Mouse (Mus musculus) heart, embryonic 16.5 days (tissue): ENCODE measurements at regions not wholly inside any gene's neighbourhood (a gene's known extent, or its start where the extent isn't known, plus 50 kb on each side); places are given as distances from the start of the nearest gene placed in this dataset.

Experiments used
- ATAC-seq: fragments of 200-750 bp; cut with Nextera tagmentation; replicated peaks from 2 replicates; pipeline ENCODE4 v1.8.0; 2017; ENCODE audit warnings: moderate number of reproducible peaks; ENCODE audit not compliant: insufficient read depth, low FRiP score; ENCODE audit errors: extremely low read depth
- H3K27ac ChIP-seq: fragments of 300-500 bp; sonication (generic); 2 replicates; pipeline ENCODE4 v1.5.1; 2014; ENCODE audit warnings: mild to moderate bottlenecking, low read length, control low read depth, moderate library complexity
- H3K27me3 ChIP-seq: fragments of 300-500 bp; sonication (generic); 2 replicates; pipeline ENCODE4 v1.6.1; 2014; ENCODE audit warnings: low read length, mixed read lengths; ENCODE audit not compliant: control insufficient read depth, insufficient read depth
- H3K36me3 ChIP-seq: fragments of 300-500 bp; sonication (generic); 2 replicates; pipeline ENCODE4 v1.6.1; 2014; ENCODE audit not compliant: control insufficient read depth, insufficient read depth
- H3K4me1 ChIP-seq: fragments of 300-500 bp; sonication (generic); 2 replicates; pipeline ENCODE4 v1.6.1; 2014; ENCODE audit warnings: low read length, mixed read lengths; ENCODE audit not compliant: control insufficient read depth, insufficient read depth
- H3K4me2 ChIP-seq: fragments of 300-500 bp; sonication (generic); 2 replicates; pipeline ENCODE4 v1.6.1; 2014; ENCODE audit warnings: low read depth, mild to moderate bottlenecking, control low read depth, low read length
- H3K4me3 ChIP-seq: fragments of 300-500 bp; sonication (generic); 2 replicates; pipeline ENCODE4 v1.5.1; 2014; ENCODE audit warnings: mild to moderate bottlenecking, control low read depth, low read length
- H3K9ac ChIP-seq: fragments of 300-500 bp; sonication (generic); 2 replicates; pipeline ENCODE4 v1.6.1; 2014; ENCODE audit warnings: low read length, control low read depth
- H3K9me3 ChIP-seq: fragments of 300-500 bp; sonication (generic); replicated peaks from 2 replicates; pipeline ENCODE4 v1.6.1; 2016; ENCODE audit warnings: low read length; ENCODE audit not compliant: control insufficient read depth
- WGBS: fragments of 180-500 bp; shearing (Covaris S2); extraction: QIAGEN DNeasy Blood & Tissue Kit; methylation state at CpG from one replicate; pipeline ENCODE4 v1.1.7; 2014; 5-methylcytosine and 5-hydroxymethylcytosine counted together

DNA sequence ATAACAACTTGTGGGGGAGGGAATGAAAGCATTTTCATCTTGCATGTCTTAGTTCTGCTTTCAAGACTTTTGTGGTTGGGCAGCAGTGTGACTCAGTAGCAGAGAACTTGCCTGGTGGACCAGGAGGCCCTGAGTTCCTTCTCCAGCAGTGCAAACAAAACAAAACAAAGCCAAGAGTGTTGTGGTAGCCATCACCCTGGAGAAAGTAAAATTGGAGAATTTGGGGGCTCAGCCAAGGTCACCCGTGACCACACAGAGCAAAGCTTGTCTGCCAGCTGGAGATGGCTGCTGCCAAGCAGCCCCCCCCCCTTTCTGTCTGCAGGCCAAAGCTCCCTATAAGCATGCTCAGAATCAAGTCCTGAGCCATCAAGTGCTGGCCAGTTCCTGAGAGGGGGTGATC, 279.2 kb downstream of the Bcor start:
- 57% methylated on average over 1 of the region's 1 CpGs for WGBS
- Histone ChIP-seq H3K9me3 (no peaks in the 10 kb centered on the region), H3K4me1 (no peaks in the 10 kb centered on the region), H3K27me3 (no peaks in the 10 kb centered on the region), H3K36me3 (no peaks in the 10 kb centered on the region), H3K4me3 (no peak overlapping the region), H3K4me2 (no peak overlapping the region), H3K9ac (no peak overlapping the region), H3K27ac (no peak overlapping the region)
- ATAC-seq = no peak

- Histone ChIP-seq H3K9me3 (no peaks in the 10 kb centered on the region), H3K36me3 (no peaks in the 10 kb centered on the region), H3K4me3 (no peak overlapping the region), H3K9ac (no peak overlapping the region), H3K27ac (no peak overlapping the region), H3K4me1 (no peaks in the 10 kb centered on the region), H3K27me3 (no peaks in the 10 kb centered on the region), H3K4me2 (no peak overlapping the region)
- no peak for ATAC-seq
- 68% methylated on average over 10 of the region's 10 CpGs for WGBS
Measured at GRCm38 (mm10) chrX:11883738-11884716, 276.1 kb downstream of the Bcor start.

GRCm38 (mm10) chrX:11892396-11892795, 267.8 kb downstream of the Bcor start:
- Histone ChIP-seq H3K27ac (no peak overlapping the region), H3K4me2 (no peak overlapping the region), H3K4me3 (no peak overlapping the region), H3K9ac (no peak overlapping the region), H3K4me1 (peaks cover 6% of the 10 kb centered on the region), H3K9me3 (no peaks in the 10 kb centered on the region), H3K36me3 (no peaks in the 10 kb centered on the region), H3K27me3 (peaks cover 4% of the 10 kb centered on the region; the same call in 1 of the 2 replicates)
- 85% methylated on average over 5 of the region's 5 CpGs for WGBS
- ATAC-seq = no peak

GRCm38 (mm10) chrX:11893606-11894279, 266.4 kb downstream of the Bcor start:
- Histone ChIP-seq H3K36me3 (no peaks in the 10 kb centered on the region), H3K4me1 (peaks cover 6% of the 10 kb centered on the region), H3K4me3 (no peak overlapping the region), H3K27ac (no peak overlapping the region), H3K9me3 (no peaks in the 10 kb centered on the region), H3K9ac (no peak overlapping the region), H3K27me3 (peaks cover 4% of the 10 kb centered on the region; the same call in 1 of the 2 replicates), H3K4me2 (no peak overlapping the region)
- no peak for ATAC-seq
- WGBS = 44% methylated on average over 10 of the region's 10 CpGs

DNA sequence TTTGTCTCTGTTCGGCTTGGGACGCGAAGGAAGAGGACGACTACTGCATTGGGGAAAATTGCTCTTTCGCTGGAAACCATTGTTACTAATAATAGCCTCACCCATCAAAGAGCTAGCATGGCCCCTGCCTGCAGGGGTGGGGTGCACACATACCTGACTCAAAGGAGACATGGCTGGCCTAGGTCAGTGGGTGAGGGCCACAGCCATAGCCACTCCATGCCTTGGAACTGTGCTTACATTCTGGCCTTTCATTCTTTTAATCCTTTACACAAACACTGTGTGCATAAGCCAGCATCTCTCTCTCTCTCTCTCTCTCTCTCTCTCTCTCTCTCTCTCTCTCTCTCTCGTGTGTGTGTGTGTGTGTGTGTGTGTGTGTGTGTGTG, 265.9 kb downstream of the Bcor start:
- peaks cover 7% of the 10 kb centered on the region; the same call in 1 of the 2 replicates for H3K27me3 ChIP-seq
- H3K9me3 ChIP-seq = no peaks in the 10 kb centered on the region
- H3K4me1 ChIP-seq = peaks cover 6% of the 10 kb centered on the region
- H3K4me3 ChIP-seq = no peak overlapping the region
- no peak for ATAC-seq
- 36% methylated on average over 5 of the region's 6 CpGs for WGBS
- H3K4me2 ChIP-seq = no peak overlapping the region
- no peaks in the 10 kb centered on the region for H3K36me3 ChIP-seq
- no peak overlapping the region for H3K9ac ChIP-seq
- H3K27ac ChIP-seq = no peak overlapping the region

DNA sequence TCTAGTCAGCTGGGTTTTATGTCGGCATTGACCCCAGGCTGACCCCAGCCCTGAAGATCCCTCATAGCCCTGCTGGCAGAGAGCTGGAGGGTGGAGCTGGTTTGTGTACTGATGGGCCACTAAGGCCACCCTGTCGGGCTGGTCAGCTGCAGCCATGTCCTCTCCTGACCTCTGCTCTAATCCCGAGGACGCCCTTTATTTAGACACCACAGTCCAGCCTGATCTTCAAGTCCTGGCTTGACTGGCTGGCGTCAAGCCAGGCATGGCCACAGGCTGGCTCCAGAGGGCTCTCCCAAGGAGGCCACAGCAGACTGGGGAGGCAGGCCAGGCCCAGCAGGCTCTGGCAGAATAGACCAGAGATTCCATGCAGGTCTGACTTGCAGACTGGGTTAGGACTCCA, 264.8 kb downstream of the Bcor start:
- no peak for ATAC-seq
- H3K4me2 ChIP-seq = no peak overlapping the region
- no peaks in the 10 kb centered on the region for H3K9me3 ChIP-seq
- no peak overlapping the region for H3K9ac ChIP-seq
- no peak overlapping the region for H3K4me3 ChIP-seq
- no peaks in the 10 kb centered on the region for H3K36me3 ChIP-seq
- peaks cover 6% of the 10 kb centered on the region for H3K4me1 ChIP-seq
- WGBS = 51% methylated on average over 5 of the region's 5 CpGs
- H3K27me3 ChIP-seq = peaks cover 7% of the 10 kb centered on the region; the same call in 1 of the 2 replicates
- H3K27ac ChIP-seq = no peak overlapping the region

GRCm38 (mm10) chrX:11898280-11898679, 261.9 kb downstream of the Bcor start:
- Histone ChIP-seq H3K27me3 (peaks cover 2% of the 10 kb centered on the region; the same call in 1 of the 2 replicates), H3K4me3 (no peak overlapping the region), H3K36me3 (no peaks in the 10 kb centered on the region), H3K4me2 (no peak overlapping the region), H3K4me1 (peaks cover 5% of the 10 kb centered on the region), H3K27ac (no peak overlapping the region), H3K9me3 (no peaks in the 10 kb centered on the region), H3K9ac (no peak overlapping the region)
- WGBS = 90% methylated on average over 8 of the region's 8 CpGs
- no peak for ATAC-seq

DNA sequence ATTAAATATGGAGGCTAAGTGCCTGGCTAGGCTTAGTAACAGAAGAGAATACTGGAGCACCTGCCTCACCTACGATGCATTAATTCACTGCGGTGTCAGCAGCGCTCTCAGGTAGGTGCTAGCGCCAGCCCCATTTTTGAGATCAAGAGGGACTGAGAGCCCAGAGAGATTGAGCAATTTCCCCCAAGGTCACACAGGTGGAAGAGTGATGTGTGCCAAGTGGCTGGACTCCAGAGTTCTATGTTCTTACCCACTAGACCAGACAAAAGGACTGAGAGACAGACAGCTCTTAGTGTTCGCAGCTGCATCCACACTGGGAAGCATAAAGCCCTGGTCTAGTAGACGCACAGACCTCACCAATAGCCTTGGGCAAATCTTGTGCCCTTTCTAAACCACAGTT, 261.1 kb downstream of the Bcor start:
- Histone ChIP-seq H3K4me2 (no peak overlapping the region), H3K36me3 (no peaks in the 10 kb centered on the region), H3K9me3 (no peaks in the 10 kb centered on the region), H3K27me3 (peaks cover 2% of the 10 kb centered on the region; the same call in 1 of the 2 replicates), H3K9ac (no peak overlapping the region), H3K4me3 (no peak overlapping the region), H3K4me1 (peaks cover 3% of the 10 kb centered on the region; the same call in 1 of the 2 replicates), H3K27ac (no peak overlapping the region)
- WGBS = 88% methylated on average over 6 of the region's 6 CpGs
- no peak for ATAC-seq

DNA sequence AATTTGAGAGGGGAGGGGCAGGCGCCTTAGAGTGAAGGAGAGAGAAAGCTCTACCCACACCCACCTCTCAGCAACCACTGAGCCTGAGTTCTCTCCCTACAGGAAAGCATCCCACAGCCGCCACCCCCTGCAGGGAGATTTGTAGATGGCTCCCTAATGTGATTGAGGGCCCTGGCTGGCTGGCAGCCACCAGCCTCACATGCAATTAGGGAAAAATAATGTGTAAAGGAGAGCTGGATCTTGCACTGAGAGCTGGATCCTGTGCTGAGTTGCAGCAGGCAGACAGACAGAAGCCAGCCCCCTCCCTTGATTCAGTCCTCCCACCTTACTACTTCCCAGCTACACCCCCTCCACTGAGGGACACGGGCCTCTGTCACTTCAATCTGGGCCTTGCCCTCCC, 260.2 kb downstream of the Bcor start:
- H3K36me3 ChIP-seq = no peaks in the 10 kb centered on the region
- ATAC-seq = no peak
- no peaks in the 10 kb centered on the region for H3K4me1 ChIP-seq
- H3K9ac ChIP-seq = no peak overlapping the region
- H3K27me3 ChIP-seq = peaks cover 2% of the 10 kb centered on the region; the same call in 1 of the 2 replicates
- 63% methylated on average over 3 of the region's 3 CpGs for WGBS
- no peak overlapping the region for H3K4me3 ChIP-seq
- no peak overlapping the region for H3K4me2 ChIP-seq
- H3K27ac ChIP-seq = no peak overlapping the region
- no peaks in the 10 kb centered on the region for H3K9me3 ChIP-seq
